In the genomic region with DNA sequence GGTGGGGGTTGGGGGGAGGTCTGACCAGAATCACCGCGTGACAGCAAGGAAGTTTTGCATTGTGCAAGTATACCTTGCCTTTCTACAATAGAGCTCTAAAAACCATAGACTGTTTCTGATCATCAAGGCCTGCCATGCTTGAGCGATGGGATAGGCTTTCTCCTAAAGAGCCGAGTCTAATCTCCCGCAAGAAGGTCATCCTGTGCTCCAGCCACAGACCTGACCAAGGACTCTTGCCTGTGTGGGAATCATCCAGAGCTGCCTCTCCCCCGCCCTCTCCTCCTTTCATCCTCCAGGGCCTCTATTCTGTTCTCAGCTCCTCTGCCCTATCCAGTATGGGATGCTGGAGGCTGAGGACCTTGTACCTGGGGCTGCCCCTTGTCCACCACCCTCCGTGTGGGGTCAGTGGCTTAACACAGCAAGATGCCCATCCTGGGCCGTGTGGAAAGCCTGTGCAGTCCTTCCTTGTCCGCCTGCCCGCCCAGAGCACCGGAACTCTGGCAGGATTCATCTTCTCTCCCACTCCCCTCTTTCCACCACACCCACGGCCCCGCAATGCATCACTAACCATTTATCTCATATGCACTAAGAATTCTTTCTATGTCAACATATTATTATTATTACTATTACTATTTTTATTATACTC, we compare ENCODE assay signal across 15 mouse cellular contexts. TPM values are rescaled to one million over a fixed set of nuclear protein-coding genes. Genes with fewer than 3 reads are reported as not detected.
DNase-seq lines count a peak whose midpoint lies in the region; ATAC-seq lines count a peak whose summit lies in the region.
"Had no signal": no experiment of that assay in that cellular context is flagged by ENCODE, and none has a peak within 500 bp of the region (broad histone marks: within the 10 kb centered on the region; RNA-seq: fewer than 3 reads in every experiment).

No protein-coding gene starts in this region.

- ATAC-seq in forebrain, embryonic 11.5 days (replicated peaks; ENCODE audit: low FRiP score): 0 out of 2 replicates have a peak, but pooled peaks have one; percentile 12
- ATAC-seq in forebrain, embryonic 13.5 days: no peak
- peak; percentile 56; the same call in 1 of the 2 replicates for ATAC-seq in midbrain, embryonic 13.5 days
- no peak for ATAC-seq in midbrain, embryonic 14.5 days (ENCODE audit: low FRiP score, low TSS enrichment)
- ATAC-seq: lung, postnatal 0 days had no signal

- H3K4me2 ChIP-seq in forebrain, embryonic 11.5 days (ENCODE audit: low read depth, low read length, severe bottlenecking): no peak overlapping the region
- H3K4me2 ChIP-seq in forebrain, embryonic 13.5 days: no peak overlapping the region
- no peak overlapping the region for H3K4me2 ChIP-seq in midbrain, embryonic 13.5 days (replicated peaks)
- H3K4me2 ChIP-seq in midbrain, embryonic 14.5 days (ENCODE audit: low read length): no peak overlapping the region
- H3K4me2 ChIP-seq: liver, embryonic 15.5 days had no signal

- no peaks in the 10 kb centered on the region for H3K9me3 ChIP-seq in forebrain, embryonic 11.5 days (ENCODE audit: control insufficient read depth, low read length)
- no peaks in the 10 kb centered on the region for H3K9me3 ChIP-seq in forebrain, embryonic 13.5 days (replicated peaks)
- no peaks in the 10 kb centered on the region for H3K9me3 ChIP-seq in midbrain, embryonic 13.5 days
- no peaks in the 10 kb centered on the region for H3K9me3 ChIP-seq in midbrain, embryonic 14.5 days (ENCODE audit: control insufficient read depth, low read length)
- H3K9me3 ChIP-seq: heart, embryonic 13.5 days; liver, embryonic 15.5 days had no signal

- WGBS in forebrain, embryonic 11.5 days: 85% methylated on average over 13 of the region's 13 CpGs
- WGBS in forebrain, embryonic 13.5 days: 87% methylated on average over 13 of the region's 13 CpGs
- WGBS in midbrain, embryonic 13.5 days: 84% methylated on average over 13 of the region's 13 CpGs
- 82% methylated on average over 13 of the region's 13 CpGs for WGBS in midbrain, embryonic 14.5 days

- no peak overlapping the region for H3K4me3 ChIP-seq in forebrain, embryonic 11.5 days (ENCODE audit: low read depth, low read length)
- no peak overlapping the region for H3K4me3 ChIP-seq in forebrain, embryonic 13.5 days
- H3K4me3 ChIP-seq in midbrain, embryonic 13.5 days (replicated peaks): no peak overlapping the region
- no peak overlapping the region for H3K4me3 ChIP-seq in midbrain, embryonic 14.5 days (replicated peaks; ENCODE audit: low read depth, low read length)
- H3K4me3 ChIP-seq: erythroblast, embryonic 14.5 days; heart, embryonic 13.5 days; liver, embryonic 15.5 days had no signal

- no peaks in the 10 kb centered on the region for H3K36me3 ChIP-seq in forebrain, embryonic 11.5 days (ENCODE audit: control insufficient read depth, insufficient read depth, low read length)
- H3K36me3 ChIP-seq in forebrain, embryonic 13.5 days (ENCODE audit: poor library complexity, severe bottlenecking): no peaks in the 10 kb centered on the region
- no peaks in the 10 kb centered on the region for H3K36me3 ChIP-seq in midbrain, embryonic 13.5 days
- no peaks in the 10 kb centered on the region for H3K36me3 ChIP-seq in midbrain, embryonic 14.5 days (ENCODE audit: control insufficient read depth, insufficient read depth, low read length)
- H3K36me3 ChIP-seq: heart, embryonic 13.5 days; liver, embryonic 15.5 days had no signal

- no peaks in the 10 kb centered on the region for H3K27me3 ChIP-seq in forebrain, embryonic 11.5 days (ENCODE audit: control insufficient read depth, insufficient read depth, low read length)
- no peaks in the 10 kb centered on the region for H3K27me3 ChIP-seq in forebrain, embryonic 13.5 days
- H3K27me3 ChIP-seq in midbrain, embryonic 13.5 days: no peaks in the 10 kb centered on the region
- no peaks in the 10 kb centered on the region for H3K27me3 ChIP-seq in midbrain, embryonic 14.5 days (ENCODE audit: control insufficient read depth, insufficient read depth, low read length)
- H3K27me3 ChIP-seq: heart, embryonic 13.5 days; liver, embryonic 15.5 days had no signal

- DNase-seq in forebrain, embryonic 11.5 days (ENCODE audit: low spot score): no peak
- DNase-seq in midbrain, embryonic 14.5 days: no peak
- peak; percentile 22 for DNase-seq in ES-CJ7 (ENCODE audit: low read depth, low spot score)
- DNase-seq in adrenal gland, postnatal 36 days: peak; percentile 28 to 30
- no peak for DNase-seq in embryo, embryonic 10.5 days (ENCODE audit: low spot score)
- DNase-seq: heart, adult 11 months; spleen, adult 18-20 months had no signal

- H3K9ac ChIP-seq in forebrain, embryonic 11.5 days (ENCODE audit: low read length): no peak overlapping the region
- no peak overlapping the region for H3K9ac ChIP-seq in forebrain, embryonic 13.5 days
- no peak overlapping the region for H3K9ac ChIP-seq in midbrain, embryonic 13.5 days (replicated peaks)
- no peak overlapping the region for H3K9ac ChIP-seq in midbrain, embryonic 14.5 days (replicated peaks; ENCODE audit: low read length)
- H3K9ac ChIP-seq: liver, embryonic 15.5 days had no signal

- no peak overlapping the region for H3K27ac ChIP-seq in forebrain, embryonic 11.5 days (ENCODE audit: low read depth, low read length)
- no peak overlapping the region for H3K27ac ChIP-seq in forebrain, embryonic 13.5 days
- H3K27ac ChIP-seq in midbrain, embryonic 13.5 days: no peak overlapping the region
- H3K27ac ChIP-seq in midbrain, embryonic 14.5 days (replicated peaks; ENCODE audit: low read depth, low read length): no peak overlapping the region
- H3K27ac ChIP-seq: heart, embryonic 13.5 days; liver, embryonic 15.5 days had no signal

- H3K4me1 ChIP-seq in forebrain, embryonic 11.5 days (replicated peaks; ENCODE audit: control insufficient read depth, insufficient read depth, low read length): no peaks in the 10 kb centered on the region
- H3K4me1 ChIP-seq in forebrain, embryonic 13.5 days: peaks cover 13% of the 10 kb centered on the region
- peaks cover 5% of the 10 kb centered on the region; the same call in 1 of the 2 replicates for H3K4me1 ChIP-seq in midbrain, embryonic 13.5 days (replicated peaks)
- H3K4me1 ChIP-seq in midbrain, embryonic 14.5 days (ENCODE audit: control insufficient read depth, insufficient read depth, low read length): no peaks in the 10 kb centered on the region
- H3K4me1 ChIP-seq: liver, embryonic 15.5 days had no signal

RNA-seq across cellular contexts. Expression of gene Prdm5, which starts 12.9 kb away (rescaled TPM):
- 15.2 and 16.0 TPM in 2 replicates for polyA plus RNA-seq in forebrain, embryonic 11.5 days (2014; fragmentation: Nextera tagmentation; extraction: Ambion mirVana)
- polyA plus RNA-seq in forebrain, embryonic 13.5 days (2015; fragmentation: Nextera tagmentation; extraction: Ambion mirVana): 8.4 and 9.8 TPM in 2 replicates
- polyA plus RNA-seq in midbrain, embryonic 13.5 days (2015; fragmentation: Nextera tagmentation; extraction: Ambion mirVana): 6.8 and 7.2 TPM in 2 replicates
- 2.9 and 5.7 TPM in 2 replicates for polyA plus RNA-seq in midbrain, embryonic 14.5 days (2014; fragmentation: Nextera tagmentation; extraction: Ambion mirVana)
- total RNA-seq in adrenal gland, postnatal 36 days (2021): 10 to 100 TPM; 14.8 to 17.0 TPM
- total RNA-seq: monocyte, adult 5-6 weeks; neutrophil, adult 5-6 weeks had no signal
- polyA plus RNA-seq: erythroblast, embryonic 14.5 days had no signal

Comparison
In these comparisons a context has a peak if more than half of its experiments do, and no peak if none do; other contexts are left out.
1. ATAC-seq: peak in forebrain, embryonic 11.5 days (single experiment) and midbrain, embryonic 13.5 days (single experiment); none in forebrain, embryonic 13.5 days (single experiment) and midbrain, embryonic 14.5 days (single experiment).
2. DNase-seq: peak in ES-CJ7 (single experiment) and adrenal gland, postnatal 36 days (2 of 2); none in forebrain, embryonic 11.5 days (single experiment), midbrain, embryonic 14.5 days (single experiment) and embryo, embryonic 10.5 days (single experiment).